Mouse (Mus musculus) brain, embryonic 14.5 days (tissue): ENCODE data around the gene Slc37a3.

Experiments used
- CTCF ChIP-seq: fragments of 200-500 bp; IDR thresholded peaks from 2 replicates; pipeline ENCODE4 v1.5.1; 2012; ENCODE audit warnings: inconsistent platforms, mild to moderate bottlenecking, moderate library complexity, borderline replicate concordance; ENCODE audit not compliant: insufficient read depth, insufficient read length; ENCODE audit errors: extremely low read depth
- POLR2A ChIP-seq: fragments of 200-500 bp; IDR thresholded peaks from 2 replicates; pipeline ENCODE4 v1.6.1; 2012; ENCODE audit warnings: mild to moderate bottlenecking, inconsistent platforms, borderline replicate concordance; ENCODE audit not compliant: poor library complexity, insufficient read depth, insufficient read length, severe bottlenecking; ENCODE audit errors: extremely low read depth

DNA sequence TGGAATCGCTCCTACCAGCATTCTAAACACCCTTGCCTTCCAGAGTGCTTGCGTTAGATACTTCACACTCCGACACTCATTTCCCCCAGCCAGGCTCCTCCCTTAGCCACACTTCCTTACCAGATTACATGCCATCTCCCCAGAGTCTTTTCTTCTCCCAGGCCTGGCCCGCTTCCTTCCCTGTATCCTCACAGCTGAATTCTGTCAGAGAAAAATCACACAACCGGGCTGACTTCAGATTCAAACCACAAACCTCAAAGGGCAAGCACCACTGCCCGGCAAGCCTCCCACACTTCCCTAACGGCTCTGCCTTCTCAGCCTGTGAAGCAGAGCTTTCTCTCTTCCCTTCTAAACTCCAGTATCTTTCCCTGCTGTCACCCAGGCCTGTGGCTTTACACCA lies 4.7 kb downstream of the Slc37a3 start:
- TF ChIP-seq CTCF (no peak), POLR2A (no peak)
